Mouse (Mus musculus): ENCODE measurements at regions not wholly inside any gene's neighbourhood (a gene's known extent, or its start where the extent isn't known, plus 50 kb on each side); places are given as distances from the start of the nearest gene placed in this dataset.
A peak's percentile ranks its signal among the peaks of the same experiment; 100 is the strongest.

DNA sequence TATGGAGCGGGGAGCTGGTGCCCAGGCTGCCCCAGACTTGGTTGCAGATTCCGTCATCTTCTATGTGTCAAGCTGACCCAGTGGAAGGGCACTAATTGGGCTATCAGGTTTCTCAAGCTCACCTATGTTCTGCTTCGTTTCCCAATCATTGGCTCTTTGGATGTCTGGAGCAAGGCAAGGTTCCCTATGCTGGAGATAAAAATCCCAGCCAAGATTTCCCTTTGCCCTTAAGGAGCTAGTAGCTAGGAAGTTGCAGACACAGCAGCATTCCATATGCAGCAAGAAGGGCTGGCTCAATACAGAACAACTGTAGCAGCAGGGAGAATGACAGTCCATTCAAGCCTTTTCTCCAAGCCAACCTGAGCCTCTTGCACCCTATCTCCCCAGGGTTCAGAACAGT is 159.2 kb upstream of the Zfp706 start:
- no peak for DNase-seq

DNA sequence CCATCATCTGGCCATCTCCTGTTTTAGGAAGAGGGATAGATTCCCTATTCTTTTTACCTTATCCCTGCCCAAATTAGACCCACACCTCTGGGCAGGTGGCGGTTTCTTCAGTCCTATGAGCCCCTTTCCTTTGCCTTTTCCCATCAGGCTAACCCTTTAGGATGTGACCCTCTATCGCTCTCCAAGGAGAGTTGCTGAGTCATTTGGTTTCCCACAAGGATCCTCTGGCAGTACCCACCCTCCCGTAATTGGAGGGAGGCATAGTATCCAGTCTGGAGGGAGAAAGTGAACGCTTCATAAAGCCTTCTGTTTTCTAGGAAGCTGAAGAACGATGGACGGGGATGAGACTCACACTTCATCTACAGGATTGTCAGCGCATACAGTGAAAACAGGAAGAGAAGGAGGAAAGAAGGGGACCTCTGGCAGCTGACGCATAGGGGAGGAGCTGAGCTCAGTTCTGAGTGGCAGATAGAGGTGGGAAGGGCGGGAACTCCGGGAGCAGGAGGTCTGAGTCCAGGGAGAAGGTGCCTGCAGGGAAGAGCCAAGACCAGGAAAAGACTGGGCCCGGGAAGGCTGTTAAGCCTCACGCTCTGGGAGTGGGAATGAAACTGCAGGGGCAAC is 158.4 kb upstream of the Zfp706 start:
- peak; percentile 23 for DNase-seq

DNA sequence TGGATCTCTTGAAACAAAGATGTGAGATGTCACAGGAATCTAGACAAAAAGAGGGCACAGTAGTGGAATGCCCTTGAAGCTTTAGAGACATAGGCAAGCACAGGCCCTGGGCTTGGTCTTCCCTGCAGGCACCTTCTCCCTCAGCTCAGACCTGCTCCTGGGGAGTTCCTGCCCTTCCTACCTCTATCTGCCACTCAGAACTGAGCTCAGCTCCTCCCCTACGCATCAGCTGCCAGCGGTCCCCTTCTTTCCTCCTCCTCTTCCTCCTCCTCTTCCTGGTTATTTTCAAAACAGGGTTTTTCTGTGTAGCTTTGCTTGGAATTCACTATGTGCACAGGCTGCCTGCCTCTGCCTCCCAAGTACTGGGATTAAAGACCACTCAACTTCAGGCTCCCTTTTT is 157.6 kb upstream of the Zfp706 start:
- DNase-seq: no peak

DNA sequence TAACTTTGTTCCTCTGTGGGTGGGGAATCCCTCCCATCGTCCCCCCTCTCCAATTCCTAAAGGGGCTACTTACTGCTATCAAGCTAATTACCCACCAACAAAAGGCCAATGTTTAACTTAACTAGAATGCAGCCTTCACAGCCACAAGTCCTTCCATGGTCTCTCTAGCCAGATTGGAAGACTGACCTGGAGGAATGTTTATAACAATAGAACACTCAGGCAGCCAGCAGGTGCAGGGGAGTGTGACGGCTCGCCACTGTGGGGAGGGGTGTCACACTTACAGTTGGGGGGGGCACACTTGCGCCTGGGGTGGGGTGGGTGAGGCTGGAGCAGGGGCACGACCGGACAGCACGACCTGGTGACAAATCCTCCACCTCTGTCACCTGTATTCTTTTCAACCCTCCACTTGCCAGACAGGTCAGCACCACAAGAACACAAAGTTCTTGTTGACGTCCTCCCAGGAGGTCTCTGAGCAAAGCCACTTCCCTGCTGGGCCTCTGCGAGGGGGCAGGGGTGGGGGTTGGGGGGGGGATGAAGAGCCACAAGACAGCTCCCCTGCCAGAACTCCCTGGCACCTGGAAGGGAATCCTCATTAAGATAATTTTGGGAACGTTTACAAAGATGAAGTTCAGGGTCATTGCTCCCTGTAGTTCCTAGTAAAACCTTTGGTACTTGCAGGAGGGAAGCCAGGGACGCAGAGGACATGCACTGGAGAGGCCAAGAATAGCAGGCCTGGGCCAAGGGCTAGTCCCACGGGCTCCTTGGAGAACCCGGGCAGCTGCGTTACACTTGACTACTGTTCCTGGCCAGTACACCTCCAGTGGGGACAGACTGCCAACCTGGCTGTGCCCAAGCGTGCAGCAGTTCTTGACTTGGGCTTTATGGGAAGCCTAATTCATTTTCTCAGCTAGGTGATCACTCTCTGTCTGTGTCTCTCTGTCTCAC is 156.9 kb upstream of the Zfp706 start:
- DNase-seq: peak; percentile 26

DNA sequence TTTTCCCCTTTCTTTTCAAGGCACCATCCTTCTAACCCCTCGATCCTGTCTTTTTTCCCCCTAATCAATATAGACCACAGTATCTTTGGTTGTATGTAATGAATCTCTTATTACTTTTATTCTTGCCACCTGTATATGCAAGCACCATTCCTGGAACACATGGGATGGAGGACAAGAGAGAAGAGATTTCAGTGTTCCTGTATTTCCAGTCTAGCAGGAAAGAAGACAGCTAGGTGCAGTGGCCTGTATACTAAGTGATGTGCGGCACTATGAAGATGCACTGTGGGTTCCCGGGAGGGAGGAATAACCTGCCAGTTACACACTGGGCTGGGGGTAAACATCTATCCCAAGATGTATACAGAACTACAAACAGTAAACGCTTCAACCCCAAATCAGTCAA is 152.4 kb upstream of the Zfp706 start:
- DNase-seq: no peak

DNA sequence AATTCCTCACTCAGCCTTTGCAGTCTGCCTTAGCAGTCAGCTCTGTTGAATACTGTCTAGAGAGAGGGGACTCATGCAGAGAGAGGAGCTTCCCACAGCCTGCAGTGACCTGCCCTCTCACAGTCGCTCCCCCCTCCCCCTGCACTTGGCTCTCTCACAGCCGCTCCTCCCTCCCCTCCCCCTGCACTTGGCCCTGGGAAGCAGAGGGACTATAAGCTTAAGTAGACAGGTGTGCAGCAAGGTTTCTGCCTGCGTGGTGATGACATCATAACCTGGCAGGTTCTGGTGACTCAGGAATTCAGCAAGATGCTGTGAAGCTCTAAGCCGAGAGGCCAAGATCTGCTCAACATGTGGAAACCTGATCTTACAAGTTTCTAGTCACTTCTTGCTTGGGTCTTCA is 151.8 kb upstream of the Zfp706 start:
- DNase-seq: no peak

DNA sequence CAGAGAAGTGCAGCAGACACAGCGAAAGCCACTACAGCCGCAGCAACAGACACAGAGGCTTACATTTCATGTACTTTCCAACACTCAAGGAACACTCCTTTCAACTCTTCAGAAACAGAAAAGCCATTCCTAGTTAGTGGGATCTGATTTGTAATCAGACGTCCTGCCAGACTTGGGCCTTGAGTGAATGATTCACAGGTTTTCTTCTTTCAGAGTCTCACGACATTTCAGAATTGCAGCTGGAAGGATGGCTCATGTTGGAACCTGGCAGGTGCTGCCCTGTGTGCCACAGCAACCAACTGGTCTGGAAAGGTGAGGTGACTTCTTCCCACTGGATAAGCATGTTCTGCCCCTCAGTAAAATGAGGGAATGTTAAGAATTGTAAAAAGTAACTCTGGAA is 149.8 kb upstream of the Zfp706 start:
- no peak for DNase-seq

DNA sequence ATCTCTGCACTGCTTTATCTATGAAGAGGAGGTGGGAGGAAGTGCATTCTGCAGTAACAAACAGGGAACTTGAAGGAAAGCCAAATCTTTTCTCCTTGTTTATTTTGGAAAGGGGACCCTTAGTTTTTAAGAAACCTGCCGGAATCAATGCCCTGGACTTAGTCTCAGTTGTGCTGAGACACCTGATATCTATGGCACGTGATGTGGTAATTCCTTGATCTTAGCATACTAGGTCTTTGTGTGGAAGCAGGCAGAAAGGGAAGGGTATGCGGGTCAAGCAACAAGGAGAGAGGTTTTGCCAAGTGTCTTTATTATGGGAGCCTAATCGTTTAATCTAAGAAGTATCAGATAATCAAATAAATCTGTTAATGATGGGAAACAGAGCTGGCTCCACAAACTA is 147.4 kb upstream of the Zfp706 start:
- DNase-seq: no peak

DNA sequence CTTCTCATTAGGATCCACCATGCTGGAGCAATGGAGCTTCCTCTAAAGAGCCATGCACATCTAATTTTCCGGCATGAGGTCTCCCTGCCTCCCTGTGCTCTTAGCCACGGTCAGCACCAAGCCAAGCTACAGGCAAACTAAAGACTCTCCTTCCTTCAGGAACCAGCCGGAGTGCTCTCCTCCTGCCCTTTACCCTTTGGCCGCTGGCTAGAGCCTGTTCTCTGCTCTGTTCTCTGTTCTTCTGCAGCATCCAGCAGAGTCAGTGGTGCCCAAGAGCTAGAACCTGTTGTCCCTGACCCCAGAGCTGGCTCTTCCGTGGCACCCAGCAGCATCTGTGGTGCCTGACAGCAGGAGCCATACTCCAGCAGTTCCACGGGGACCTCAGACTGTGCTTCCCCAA is 145.6 kb upstream of the Zfp706 start:
- DNase-seq: no peak

DNA sequence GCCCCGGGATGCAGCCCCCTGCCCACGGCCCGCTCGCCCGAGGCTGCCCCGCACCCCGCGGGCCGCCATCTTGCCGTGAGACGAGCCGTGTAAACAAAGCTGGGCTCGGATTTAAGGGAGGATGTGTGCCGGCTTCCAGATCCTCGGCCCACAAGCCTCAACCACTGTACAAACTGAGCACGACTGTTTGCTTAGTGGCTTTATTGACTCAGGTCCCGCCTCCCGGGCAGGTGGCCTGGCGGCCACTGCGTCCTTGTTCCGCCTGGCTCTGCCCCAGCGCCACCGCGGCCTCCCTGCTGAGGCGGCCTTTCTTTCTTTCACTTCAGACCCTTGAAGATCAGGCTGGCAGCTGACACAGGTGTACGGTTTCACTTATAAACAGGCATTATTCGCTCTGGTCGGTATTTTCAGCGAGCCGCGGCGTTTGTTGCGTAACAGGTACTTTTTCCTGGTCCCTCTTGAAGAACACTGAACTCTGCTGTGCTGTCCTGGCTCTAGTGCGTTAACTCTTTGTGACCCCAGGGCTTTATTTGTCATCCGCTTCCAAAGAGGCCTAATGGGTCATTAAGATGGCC is 128.1 kb upstream of the Zfp706 start:
- peak; percentile 87 for DNase-seq

DNA sequence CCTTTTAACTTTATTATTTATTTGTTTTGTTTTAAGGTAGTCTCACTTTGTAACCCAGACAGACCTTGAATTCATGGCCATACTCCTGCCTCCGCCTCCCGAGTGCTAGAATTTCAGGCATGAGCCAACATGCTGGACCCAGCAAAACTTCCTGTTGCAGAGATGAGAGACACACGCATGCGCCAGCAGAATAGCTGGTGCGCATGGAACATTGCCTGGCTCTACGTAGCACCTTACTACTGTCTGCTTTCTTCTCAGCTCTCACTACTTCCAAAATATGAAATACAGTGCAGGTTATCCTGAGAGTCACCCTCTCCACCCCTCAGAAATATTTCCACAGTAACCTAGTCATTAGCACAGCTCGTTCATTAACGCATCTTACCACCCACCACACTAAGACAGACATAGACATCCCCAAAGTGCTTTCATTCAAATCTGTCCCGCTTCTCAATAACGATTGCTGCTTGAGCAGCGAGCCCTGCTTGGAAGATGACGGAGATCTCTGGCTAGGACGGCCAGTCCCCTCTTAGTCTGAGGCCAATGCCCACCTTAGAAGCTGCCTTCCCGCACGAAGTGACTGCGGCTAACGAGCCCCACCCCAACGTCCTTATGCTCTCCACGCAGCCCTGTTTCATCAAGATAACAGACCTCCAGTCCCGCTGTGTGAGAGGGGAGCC is 127.5 kb upstream of the Zfp706 start:
- DNase-seq: peak; percentile 82

DNA sequence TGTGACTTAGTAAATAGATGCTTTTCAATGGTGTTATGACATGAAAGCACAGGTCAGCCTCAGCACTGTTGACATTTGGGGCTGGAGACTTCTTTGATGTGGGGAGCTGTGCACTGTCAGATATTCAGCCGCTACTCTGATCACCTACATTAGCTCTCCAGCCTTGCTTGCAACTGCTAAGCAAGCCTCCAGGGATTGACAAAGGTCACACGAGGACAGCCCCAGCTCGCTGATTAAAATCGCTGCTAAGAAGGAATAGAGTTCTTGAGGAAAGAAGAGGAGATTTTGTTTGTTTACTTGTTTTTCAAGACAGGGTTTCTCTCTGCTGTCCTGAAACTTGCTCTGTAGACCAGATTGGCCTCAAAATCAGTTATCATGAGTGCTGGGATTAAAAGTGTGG is 126.8 kb upstream of the Zfp706 start:
- peak; percentile 29 for DNase-seq

DNA sequence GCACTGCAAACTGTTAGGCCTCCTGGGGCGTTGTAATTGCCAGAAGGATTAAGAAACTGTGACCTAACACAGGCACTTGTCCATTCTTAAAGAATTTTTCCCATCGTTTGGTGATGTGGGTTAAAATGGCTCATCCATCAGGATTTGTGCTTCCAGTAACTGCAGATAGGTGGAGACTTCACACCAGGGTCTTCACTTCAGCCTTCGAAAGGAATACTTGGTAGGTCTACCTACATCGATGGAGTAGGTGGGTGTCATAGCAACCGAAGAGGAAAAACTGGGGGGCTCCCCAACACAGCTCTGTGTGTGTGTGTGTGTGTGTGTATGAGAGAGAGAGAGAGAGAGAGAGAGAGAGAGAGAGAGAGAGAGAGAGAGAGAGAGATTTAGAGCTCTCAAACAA is 126.3 kb upstream of the Zfp706 start:
- no peak for DNase-seq

DNA sequence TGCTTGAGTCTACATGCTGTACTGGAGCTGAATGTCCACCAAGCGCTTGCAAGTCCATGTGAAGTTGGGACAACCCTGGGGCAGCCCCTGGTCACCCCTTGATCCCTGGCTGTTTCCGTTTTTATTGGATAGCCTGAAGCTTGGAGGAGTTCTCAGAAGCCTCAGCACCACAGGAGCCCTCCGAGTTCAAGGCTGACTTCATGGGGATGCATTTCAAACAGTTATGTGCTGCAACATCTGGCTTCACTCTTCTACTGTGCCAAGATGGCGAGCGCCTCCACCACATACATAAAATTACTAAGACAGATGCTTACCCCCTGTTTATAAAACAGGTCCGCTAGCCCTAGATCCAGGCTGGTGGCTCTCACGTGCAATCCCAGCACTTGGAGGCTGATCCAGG is 120.1 kb upstream of the Zfp706 start:
- no peak for DNase-seq

DNA sequence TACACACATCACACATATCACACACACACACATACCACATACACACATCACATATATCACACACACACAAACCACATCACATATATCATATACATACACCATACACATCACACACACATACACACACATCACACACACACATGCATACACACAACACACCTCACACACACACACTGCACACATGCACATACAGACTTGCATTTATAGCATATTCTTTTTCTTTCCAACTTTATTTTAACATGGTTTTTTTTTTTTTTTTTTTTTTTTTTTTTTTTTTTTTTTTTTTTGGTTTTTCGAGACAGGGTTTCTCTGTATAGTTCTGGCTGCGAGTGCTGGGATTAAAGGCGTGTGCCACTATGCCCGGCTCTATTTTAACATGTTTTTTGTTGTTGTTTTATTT is 119.6 kb upstream of the Zfp706 start:
- no peak for DNase-seq

DNA sequence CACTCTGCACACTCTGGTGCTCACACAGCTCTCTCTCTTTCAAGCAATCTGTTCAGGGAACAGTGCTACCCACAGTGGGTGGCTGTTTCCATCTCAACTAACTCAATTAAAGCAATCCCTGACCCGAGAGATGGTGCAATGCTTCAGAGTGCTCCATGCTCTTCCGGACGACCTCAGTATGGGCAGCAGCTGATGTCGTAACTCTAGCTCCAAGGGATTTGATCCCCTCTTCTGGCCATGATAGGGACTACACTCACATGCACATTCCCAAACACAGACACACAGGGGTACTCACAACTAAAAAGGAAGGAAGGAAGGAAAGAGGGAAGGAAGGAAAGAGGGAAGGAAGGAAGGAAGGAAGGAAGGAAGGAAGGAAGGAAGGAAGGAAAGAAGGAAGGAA is 118.2 kb upstream of the Zfp706 start:
- no peak for DNase-seq

DNA sequence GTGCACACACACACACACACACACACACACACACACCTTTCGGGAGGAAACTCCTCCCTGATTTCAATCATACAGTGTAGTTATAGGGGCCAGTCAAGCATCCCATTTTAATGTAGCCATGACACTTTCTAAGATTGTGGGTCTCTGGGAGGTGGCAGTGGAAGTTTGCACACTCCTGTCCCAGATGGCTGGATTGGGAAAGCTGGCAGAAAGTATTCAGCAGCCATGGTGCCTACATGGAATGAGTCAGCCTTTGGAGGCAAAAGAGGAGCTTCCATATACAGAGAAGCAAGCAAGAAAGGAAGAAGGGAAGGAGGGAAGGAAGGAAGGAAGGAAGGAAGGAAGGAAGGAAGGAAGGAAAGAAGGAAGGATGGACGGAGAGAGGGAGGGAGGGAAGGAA is 117.4 kb upstream of the Zfp706 start:
- no peak for DNase-seq

DNA sequence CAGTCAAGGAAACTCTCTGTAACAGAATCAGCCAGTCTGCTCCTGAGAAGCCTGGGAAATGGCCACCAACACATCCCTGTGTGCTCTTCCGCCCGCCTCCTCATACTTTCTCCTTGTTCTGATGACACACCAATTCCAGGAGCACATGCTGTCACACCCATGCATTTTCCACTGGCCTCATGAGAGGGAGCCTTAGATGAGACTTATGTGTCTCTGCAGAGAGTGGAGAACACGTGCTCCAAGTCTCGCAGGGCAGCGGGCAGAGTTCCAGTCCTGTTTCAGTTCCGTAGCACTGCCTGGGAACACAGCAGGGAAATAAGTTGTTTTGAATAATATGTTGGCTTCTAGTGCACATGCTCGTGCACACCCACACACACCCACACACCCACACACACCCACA is 116.7 kb upstream of the Zfp706 start:
- no peak for DNase-seq

DNA sequence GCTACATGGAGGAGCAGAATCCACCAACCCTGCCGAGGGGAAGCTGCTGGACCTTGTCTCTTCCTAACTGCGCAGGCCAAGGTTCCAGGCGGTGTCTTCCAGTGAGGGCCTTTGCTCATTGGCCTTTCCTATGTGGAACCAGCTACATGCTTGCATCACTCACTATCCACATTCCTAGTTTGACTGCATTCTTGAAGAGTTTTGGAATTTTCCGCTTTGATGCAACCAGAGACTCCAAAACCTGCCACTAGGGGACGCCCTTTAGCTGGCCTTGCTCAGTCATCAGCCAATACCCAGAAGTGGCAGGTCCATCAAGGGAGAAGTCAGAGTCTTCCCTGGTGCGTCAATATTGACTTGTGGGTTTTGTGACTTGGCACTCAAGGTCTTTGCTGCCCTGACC is 112.8 kb upstream of the Zfp706 start:
- peak; percentile 90 for DNase-seq

DNA sequence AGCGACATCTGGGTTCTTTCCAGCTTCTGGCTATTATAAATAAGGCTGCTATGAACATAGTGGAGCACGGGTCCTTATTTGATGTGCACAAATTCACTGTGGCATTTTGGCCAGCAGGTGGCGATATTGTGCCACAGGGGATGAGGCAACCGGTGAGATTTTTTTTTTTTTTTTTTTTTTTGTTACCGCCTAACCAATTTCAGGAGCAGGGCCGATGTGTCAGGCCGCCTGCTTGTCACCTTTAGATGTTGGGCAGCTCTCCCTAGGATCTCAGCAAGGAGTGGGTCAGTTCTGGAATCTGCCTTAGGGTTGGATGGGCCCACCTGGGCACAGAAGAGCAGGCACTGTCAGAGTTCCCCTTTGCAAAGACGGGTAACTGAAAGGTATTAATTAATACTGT is 106.5 kb upstream of the Zfp706 start:
- peak; percentile 51 for DNase-seq

DNA sequence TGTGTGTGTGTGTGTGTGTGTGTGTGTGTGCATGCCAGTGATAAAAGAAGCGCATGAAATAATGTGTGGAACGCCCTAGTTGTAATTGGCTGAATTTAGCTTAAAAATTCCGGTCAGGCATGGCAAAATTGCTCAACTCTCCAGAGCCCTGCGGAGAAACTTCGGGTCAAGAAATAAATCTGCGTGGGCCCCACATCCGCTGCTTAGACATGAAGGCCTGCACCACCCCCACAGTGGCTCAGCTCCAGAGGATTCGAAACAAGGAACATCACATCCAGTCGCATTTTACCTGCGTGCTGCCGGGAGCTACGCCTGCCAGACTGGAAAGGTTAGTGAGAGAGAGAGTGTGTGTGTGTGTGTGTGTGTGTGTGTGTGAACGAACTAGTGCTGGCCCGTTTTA is 102.9 kb upstream of the Zfp706 start:
- DNase-seq: no peak

DNA sequence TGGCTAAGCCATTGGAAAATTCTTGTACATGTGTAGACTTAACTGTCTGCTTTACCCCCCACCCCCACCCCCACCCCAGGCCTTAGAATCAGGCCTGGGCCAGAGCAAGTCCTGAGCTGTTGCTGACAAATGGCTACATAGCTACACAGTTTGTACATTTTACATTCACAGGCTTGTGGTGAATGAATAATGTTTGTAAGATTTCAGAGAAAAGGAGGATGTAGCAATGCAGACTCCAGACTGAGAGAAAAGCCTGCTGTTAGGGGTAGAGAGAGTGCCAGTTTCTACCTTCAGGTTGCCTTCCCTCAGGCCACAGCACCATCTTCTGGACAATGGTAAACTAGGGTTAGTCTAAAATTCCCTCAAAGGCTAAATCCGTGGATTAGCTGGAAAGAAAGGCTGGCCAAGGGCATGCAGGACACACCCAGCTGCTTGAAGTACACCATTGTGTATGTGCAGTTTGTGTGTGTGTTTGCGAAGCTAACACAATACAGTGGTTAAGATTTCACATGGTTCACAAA is 94.5 kb upstream of the Zfp706 start:
- peak; percentile 19 for DNase-seq

DNA sequence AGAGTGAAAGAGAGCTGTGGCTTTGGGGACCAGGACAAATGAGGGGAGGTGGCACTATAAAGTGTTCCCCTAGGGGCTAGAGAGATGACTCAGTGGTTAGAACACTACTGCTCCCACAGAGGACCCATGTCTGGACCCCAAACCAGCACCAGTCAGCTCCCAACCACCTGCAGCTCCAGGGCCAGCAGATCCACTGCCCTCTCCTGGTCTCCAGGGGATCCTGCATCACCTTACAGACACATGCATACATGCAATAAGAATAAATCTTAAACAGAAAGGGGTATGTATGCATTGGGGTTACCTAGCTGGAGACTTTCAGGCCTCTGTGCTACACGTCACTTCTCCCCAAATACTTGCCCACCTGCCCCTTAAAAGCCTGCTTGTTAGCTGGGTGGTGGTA is 93.8 kb upstream of the Zfp706 start:
- no peak for DNase-seq

Data from adrenal gland, adult 2 months (tissue).